Mouse (Mus musculus): Measurements from ENCODE around the gene Susd1. TPM values are rescaled to one million over a fixed set of nuclear protein-coding genes. Genes with fewer than 3 reads are reported as not detected.

Susd1 gene
- polyA plus RNA-seq, 1 experiment from 2014 or later = 11.5 TPM

DNA sequence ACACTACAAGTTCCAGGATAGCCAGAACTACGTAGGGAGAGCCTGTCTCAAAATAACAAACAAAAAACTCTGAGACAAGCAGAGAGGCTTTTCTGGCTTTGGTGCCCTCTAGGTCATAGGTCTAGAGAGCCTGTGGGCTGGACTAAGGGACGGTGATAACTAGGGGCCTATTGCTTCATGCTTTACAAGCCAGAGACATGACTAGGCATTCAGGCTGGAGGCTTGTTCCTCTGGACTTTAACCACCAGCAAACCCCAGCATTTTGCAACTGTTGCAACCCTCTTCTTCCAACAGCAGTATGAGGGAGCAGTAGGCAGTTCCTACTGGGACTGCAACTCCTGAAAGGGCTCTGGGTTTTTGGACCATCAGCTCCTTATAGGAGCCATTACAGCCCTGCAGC lies 1.5 kb upstream of the Susd1 start:
- no peak for ATAC-seq (ENCODE audit: low FRiP score, low TSS enrichment)
- no peak overlapping the region for H3K4me3 ChIP-seq (ENCODE audit: low read length)
- 0 out of 2 replicates have a peak, but pooled peaks cover 3% of the 10 kb centered on the region for H3K9me3 ChIP-seq (ENCODE audit: low read length)
- no peaks in the 10 kb centered on the region for H3K27me3 ChIP-seq (ENCODE audit: insufficient read depth, low read length)
- peaks cover 12% of the 10 kb centered on the region; the same call in 1 of the 2 replicates for H3K4me1 ChIP-seq (ENCODE audit: insufficient read depth, low read length)
- no peak overlapping the region for H3K27ac ChIP-seq (ENCODE audit: low read length)
- H3K36me3 ChIP-seq (ENCODE audit: insufficient read depth, low read length) = no peaks in the 10 kb centered on the region
- H3K9ac ChIP-seq (replicated peaks; ENCODE audit: low read length) = no peak overlapping the region
- no peak overlapping the region for H3K4me2 ChIP-seq (replicated peaks; ENCODE audit: low read depth, low read length)
- 71% methylated on average over 2 of the region's 2 CpGs for WGBS

DNA sequence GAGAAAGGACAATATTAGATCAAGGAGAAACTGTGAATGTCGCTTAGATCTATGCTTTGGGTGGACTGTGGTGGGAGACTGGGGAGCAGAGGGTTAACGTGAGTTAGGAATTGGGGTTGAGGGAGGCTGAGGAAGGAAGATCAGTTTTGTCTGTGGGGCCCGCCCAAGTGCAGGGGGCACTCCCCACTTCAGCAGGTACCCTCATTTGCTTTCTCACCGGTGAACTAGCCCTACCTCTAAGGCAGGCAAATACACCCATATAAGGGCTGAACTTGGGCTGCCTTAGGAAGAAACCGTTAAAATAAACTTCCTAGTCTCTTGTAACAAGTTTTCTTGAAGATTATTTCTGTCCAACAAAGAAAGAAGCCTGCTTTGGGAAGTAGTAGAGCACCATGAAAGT lies 608 bp upstream of the Susd1 start:
- Histone ChIP-seq H3K36me3 (ENCODE audit: insufficient read depth, low read length) (no peaks in the 10 kb centered on the region), H3K4me1 (ENCODE audit: insufficient read depth, low read length) (peaks cover 15% of the 10 kb centered on the region; the same call in 1 of the 2 replicates), H3K27ac (ENCODE audit: low read length) (no peak overlapping the region), H3K9ac (replicated peaks; ENCODE audit: low read length) (peak overlapping the region; percentile 90; the same call in 1 of the 2 replicates), H3K9me3 (ENCODE audit: low read length) (0 out of 2 replicates have a peak, but pooled peaks cover 3% of the 10 kb centered on the region), H3K27me3 (ENCODE audit: insufficient read depth, low read length) (no peaks in the 10 kb centered on the region), H3K4me3 (ENCODE audit: low read length) (peak overlapping the region; percentile 74), H3K4me2 (replicated peaks; ENCODE audit: low read depth, low read length) (peak overlapping the region; percentile 99)
- WGBS = 34% methylated on average over 5 of the region's 5 CpGs
- ATAC-seq (ENCODE audit: low FRiP score, low TSS enrichment) = no peak

DNA sequence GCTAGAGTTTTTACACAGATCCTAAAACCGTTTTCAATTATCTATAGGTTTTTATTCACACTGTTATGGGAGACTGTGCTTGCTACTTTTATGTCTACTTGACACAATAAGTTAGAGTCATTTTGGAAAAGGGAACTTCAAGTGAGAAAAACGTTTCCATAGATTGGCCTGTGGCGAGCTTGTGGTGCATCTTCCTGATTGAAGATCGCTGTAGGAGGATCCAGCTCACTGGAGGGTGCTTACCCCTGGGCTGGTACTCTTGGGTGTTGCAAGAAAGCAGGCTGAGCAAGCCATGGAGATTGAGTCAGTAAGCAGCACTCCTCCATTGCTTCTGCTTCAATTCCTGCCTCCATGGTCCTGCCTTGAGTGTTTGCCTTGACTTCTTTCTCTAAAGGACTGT lies 2.5 kb downstream of the Susd1 start:
- Histone ChIP-seq H3K4me2 (replicated peaks; ENCODE audit: low read depth, low read length) (no peak overlapping the region), H3K9ac (replicated peaks; ENCODE audit: low read length) (no peak overlapping the region), H3K27me3 (ENCODE audit: insufficient read depth, low read length) (no peaks in the 10 kb centered on the region), H3K27ac (ENCODE audit: low read length) (no peak overlapping the region), H3K36me3 (ENCODE audit: insufficient read depth, low read length) (no peaks in the 10 kb centered on the region), H3K4me1 (ENCODE audit: insufficient read depth, low read length) (peaks cover 17% of the 10 kb centered on the region; the same call in 1 of the 2 replicates), H3K9me3 (ENCODE audit: low read length) (0 out of 2 replicates have a peak, but pooled peaks cover 3% of the 10 kb centered on the region), H3K4me3 (ENCODE audit: low read length) (no peak overlapping the region)
- ATAC-seq (ENCODE audit: low FRiP score, low TSS enrichment) = no peak
- 88% methylated on average over 4 of the region's 4 CpGs for WGBS

DNA sequence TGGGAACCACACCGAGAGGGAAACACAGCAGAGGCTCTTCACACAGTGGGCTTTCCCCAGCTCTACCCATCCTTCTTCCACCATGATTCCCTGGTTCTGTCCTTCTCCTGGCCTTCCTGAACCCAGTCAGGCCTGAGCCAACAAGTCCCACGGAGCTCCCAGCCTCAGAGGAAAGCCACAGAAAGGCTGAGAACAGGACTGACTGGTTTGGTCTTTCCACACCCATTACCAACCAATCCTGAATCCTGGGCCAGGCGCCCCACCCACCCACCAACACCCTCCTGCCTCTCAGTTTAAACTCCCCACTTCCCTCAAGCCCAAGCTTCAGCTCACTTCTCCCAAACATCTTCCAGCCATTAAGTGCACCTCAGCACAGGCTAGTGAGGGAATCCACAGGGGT lies 4.4 kb downstream of the Susd1 start:
- no peaks in the 10 kb centered on the region for H3K27me3 ChIP-seq (ENCODE audit: insufficient read depth, low read length)
- peak; percentile 16; the same call in 1 of the 2 replicates for ATAC-seq (ENCODE audit: low FRiP score, low TSS enrichment)
- 74% methylated on average over 3 of the region's 3 CpGs for WGBS
- no peak overlapping the region for H3K4me3 ChIP-seq (ENCODE audit: low read length)
- peak overlapping the region; percentile 40 for H3K27ac ChIP-seq (ENCODE audit: low read length)
- no peak overlapping the region for H3K4me2 ChIP-seq (replicated peaks; ENCODE audit: low read depth, low read length)
- H3K4me1 ChIP-seq (ENCODE audit: insufficient read depth, low read length) = peaks cover 16% of the 10 kb centered on the region; the same call in 1 of the 2 replicates
- H3K9me3 ChIP-seq (ENCODE audit: low read length) = 0 out of 2 replicates have a peak, but pooled peaks cover 3% of the 10 kb centered on the region
- no peak overlapping the region for H3K9ac ChIP-seq (replicated peaks; ENCODE audit: low read length)
- no peaks in the 10 kb centered on the region for H3K36me3 ChIP-seq (ENCODE audit: insufficient read depth, low read length)

DNA sequence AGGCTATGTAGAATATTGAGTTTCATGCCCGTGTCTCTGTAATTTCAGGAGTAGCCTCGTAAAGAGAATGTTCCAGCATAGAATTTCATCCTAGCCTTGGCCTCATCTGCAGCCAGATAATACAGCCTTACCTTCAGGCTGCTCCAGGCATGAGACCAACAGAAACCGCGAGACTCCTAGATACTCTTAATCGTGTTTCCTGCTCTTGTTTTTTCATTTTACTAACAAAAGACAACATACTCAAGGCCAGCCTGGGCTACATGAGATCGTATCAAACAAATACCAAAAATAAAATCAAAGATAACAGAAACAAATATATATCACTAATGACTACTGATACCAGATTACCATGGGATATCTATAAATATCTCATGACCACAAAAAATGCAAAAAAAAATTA lies 9.3 kb downstream of the Susd1 start:
- Histone ChIP-seq H3K9me3 (ENCODE audit: low read length) (no peaks in the 10 kb centered on the region), H3K27me3 (ENCODE audit: insufficient read depth, low read length) (no peaks in the 10 kb centered on the region), H3K4me1 (ENCODE audit: insufficient read depth, low read length) (0 out of 2 replicates have a peak, but pooled peaks cover 3% of the 10 kb centered on the region), H3K4me3 (ENCODE audit: low read length) (no peak overlapping the region), H3K27ac (ENCODE audit: low read length) (no peak overlapping the region), H3K4me2 (replicated peaks; ENCODE audit: low read depth, low read length) (no peak overlapping the region), H3K36me3 (ENCODE audit: insufficient read depth, low read length) (no peaks in the 10 kb centered on the region), H3K9ac (replicated peaks; ENCODE audit: low read length) (no peak overlapping the region)
- 76% methylated on average over 6 of the region's 6 CpGs for WGBS
- no peak for ATAC-seq (ENCODE audit: low FRiP score, low TSS enrichment)

DNA sequence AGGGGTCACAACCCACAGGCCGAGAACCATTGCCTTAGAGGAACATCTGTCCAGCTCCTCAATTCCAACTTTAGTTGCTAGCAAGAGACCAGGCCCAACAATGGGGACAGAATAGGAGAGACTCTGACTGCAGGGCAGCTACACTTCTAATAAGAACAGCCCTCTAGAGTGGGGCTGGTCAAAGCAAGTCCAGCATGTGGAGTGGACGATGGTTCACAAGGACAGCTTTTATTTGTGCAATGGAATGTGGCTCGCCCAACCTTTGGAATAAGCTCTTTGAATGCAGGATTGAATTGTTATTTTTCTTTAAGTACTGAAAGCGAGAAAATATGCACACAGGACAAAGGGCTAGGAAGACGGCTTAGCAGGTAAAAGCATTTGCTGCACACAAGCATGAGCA lies 12.0 kb downstream of the Susd1 start:
- H3K27ac ChIP-seq (ENCODE audit: low read length) = no peak overlapping the region
- H3K27me3 ChIP-seq (ENCODE audit: insufficient read depth, low read length) = no peaks in the 10 kb centered on the region
- no peak for ATAC-seq (ENCODE audit: low FRiP score, low TSS enrichment)
- peaks cover 4% of the 10 kb centered on the region; the same call in 1 of the 2 replicates for H3K36me3 ChIP-seq (ENCODE audit: insufficient read depth, low read length)
- peaks cover 15% of the 10 kb centered on the region for H3K4me1 ChIP-seq (ENCODE audit: insufficient read depth, low read length)
- no peaks in the 10 kb centered on the region for H3K9me3 ChIP-seq (ENCODE audit: low read length)
- no peak overlapping the region for H3K4me3 ChIP-seq (ENCODE audit: low read length)
- 82% methylated on average over 5 of the region's 5 CpGs for WGBS
- H3K4me2 ChIP-seq (replicated peaks; ENCODE audit: low read depth, low read length) = no peak overlapping the region
- no peak overlapping the region for H3K9ac ChIP-seq (replicated peaks; ENCODE audit: low read length)

DNA sequence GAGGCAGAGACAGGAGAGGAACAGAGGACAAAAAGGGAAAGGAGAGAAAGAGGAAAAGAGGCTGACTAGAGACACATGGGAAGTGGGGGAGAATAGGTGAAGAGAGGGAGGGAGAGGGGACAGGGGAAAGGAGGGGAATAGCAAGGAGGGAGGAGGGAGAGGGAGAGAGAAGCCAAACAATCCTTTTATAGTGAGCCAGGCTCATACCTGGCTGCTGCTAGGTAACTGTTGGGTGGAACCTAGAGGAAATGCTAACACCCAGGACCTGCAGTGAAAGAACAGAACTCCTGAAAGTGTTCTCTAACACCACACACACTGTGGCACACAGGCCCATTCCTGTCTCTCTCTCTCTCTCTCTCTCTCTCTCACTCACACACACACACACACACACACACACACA lies 15.6 kb downstream of the Susd1 start:
- Histone ChIP-seq H3K4me3 (ENCODE audit: low read length) (no peak overlapping the region), H3K27ac (ENCODE audit: low read length) (peak overlapping the region; percentile 50; the same call in 1 of the 2 replicates), H3K4me1 (ENCODE audit: insufficient read depth, low read length) (peaks cover 26% of the 10 kb centered on the region), H3K36me3 (ENCODE audit: insufficient read depth, low read length) (peaks cover 4% of the 10 kb centered on the region; the same call in 1 of the 2 replicates), H3K9me3 (ENCODE audit: low read length) (no peaks in the 10 kb centered on the region), H3K27me3 (ENCODE audit: insufficient read depth, low read length) (no peaks in the 10 kb centered on the region), H3K4me2 (replicated peaks; ENCODE audit: low read depth, low read length) (no peak overlapping the region), H3K9ac (replicated peaks; ENCODE audit: low read length) (no peak overlapping the region)
- no peak for ATAC-seq (ENCODE audit: low FRiP score, low TSS enrichment)

DNA sequence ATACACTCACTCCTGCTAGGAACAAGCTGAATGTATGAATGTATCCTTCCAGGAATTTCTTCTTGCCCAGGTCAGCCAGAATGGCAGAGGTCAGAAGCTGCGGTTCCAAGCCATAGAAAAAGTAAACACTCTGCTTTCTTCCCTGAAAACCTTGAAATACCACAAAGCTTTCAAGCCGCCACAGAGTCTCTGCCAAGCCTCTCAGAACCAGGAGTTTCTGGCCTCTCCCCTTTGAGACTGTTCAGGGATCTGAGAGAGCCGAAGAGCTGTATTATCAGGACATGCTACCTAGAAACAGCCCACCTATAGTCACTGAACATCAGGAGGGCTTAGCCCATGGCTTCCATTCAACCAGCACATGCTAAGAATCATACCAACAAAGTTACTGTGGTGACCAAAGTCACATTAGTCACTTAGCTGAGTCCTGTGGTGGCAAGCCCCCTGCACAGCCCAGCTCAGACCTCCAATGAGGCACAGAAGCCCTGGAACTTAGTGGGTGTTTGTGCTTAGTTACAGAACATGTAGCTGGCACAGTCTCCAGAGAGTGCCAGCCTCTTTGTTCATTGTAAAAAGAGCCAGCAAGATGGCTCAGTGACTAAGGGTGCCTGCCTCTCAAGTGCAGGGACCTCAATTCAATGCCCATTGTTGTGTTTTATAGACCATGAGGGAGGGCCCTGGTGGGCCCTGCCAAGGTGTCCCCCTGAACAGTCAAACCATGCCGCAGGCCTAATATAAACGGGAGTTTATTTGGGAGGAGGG lies 16.2 kb downstream of the Susd1 start:
- Histone ChIP-seq H3K4me3 (ENCODE audit: low read length) (no peak overlapping the region), H3K36me3 (ENCODE audit: insufficient read depth, low read length) (peaks cover 4% of the 10 kb centered on the region; the same call in 1 of the 2 replicates), H3K27ac (ENCODE audit: low read length) (peak overlapping the region; percentile 50; the same call in 1 of the 2 replicates), H3K4me2 (replicated peaks; ENCODE audit: low read depth, low read length) (no peak overlapping the region), H3K9me3 (ENCODE audit: low read length) (no peaks in the 10 kb centered on the region), H3K9ac (replicated peaks; ENCODE audit: low read length) (peak overlapping the region; percentile 22; the same call in 1 of the 2 replicates), H3K4me1 (ENCODE audit: insufficient read depth, low read length) (peaks cover 26% of the 10 kb centered on the region), H3K27me3 (ENCODE audit: insufficient read depth, low read length) (no peaks in the 10 kb centered on the region)
- ATAC-seq (ENCODE audit: low FRiP score, low TSS enrichment) = no peak
- WGBS = 27% methylated on average over 5 of the region's 5 CpGs

DNA sequence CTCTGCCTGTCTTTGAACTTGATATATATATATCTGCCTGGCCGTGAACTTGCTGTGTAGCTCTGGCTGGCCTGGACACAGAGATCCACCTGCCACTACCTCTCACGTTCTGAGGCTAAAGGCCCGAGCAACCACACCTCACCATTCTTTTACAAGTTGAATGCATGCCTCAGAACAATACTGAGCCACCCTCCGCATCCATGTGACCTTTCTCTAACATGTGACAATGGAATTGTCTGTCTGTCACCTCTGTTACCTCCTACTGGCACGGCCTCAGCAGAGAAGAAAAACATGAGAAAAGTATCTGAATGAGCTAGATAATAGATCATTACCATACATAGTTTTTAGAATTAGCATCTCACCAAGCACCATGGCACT lies 17.1 kb downstream of the Susd1 start:
- no peaks in the 10 kb centered on the region for H3K27me3 ChIP-seq (ENCODE audit: insufficient read depth, low read length)
- ATAC-seq (ENCODE audit: low FRiP score, low TSS enrichment) = no peak
- H3K27ac ChIP-seq (ENCODE audit: low read length) = no peak overlapping the region
- H3K9ac ChIP-seq (replicated peaks; ENCODE audit: low read length) = no peak overlapping the region
- no peak overlapping the region for H3K4me3 ChIP-seq (ENCODE audit: low read length)
- H3K4me1 ChIP-seq (ENCODE audit: insufficient read depth, low read length) = peaks cover 26% of the 10 kb centered on the region
- H3K4me2 ChIP-seq (replicated peaks; ENCODE audit: low read depth, low read length) = no peak overlapping the region
- 47% methylated on average over 5 of the region's 5 CpGs for WGBS
- 0 out of 2 replicates have a peak, but pooled peaks cover 3% of the 10 kb centered on the region for H3K9me3 ChIP-seq (ENCODE audit: low read length)
- peaks cover 7% of the 10 kb centered on the region; the same call in 1 of the 2 replicates for H3K36me3 ChIP-seq (ENCODE audit: insufficient read depth, low read length)
